Mouse (Mus musculus) G1E (cell line): ENCODE measurements around the gene Cog4. TPM values are rescaled to one million over a fixed set of nuclear protein-coding genes. Genes with fewer than 3 reads are reported as not detected.

Source experiments
- ATAC-seq: 2 replicates; pipeline ENCODE4 v1.8.0; 2016; ENCODE audit warnings: mild to moderate bottlenecking; ENCODE audit not compliant: insufficient number of reproducible peaks, poor library complexity, low FRiP score, severe bottlenecking; ENCODE audit errors: extremely low read depth
- DNase-seq: peaks from one replicate; pipeline ENCODE4 v3.0.0; 2012; ENCODE audit warnings: low spot score
- H3K27me3 ChIP-seq: 2 replicates; pipeline ENCODE4 v1.6.1; 2012; ENCODE audit warnings: mild to moderate bottlenecking, low read length, inconsistent platforms; ENCODE audit not compliant: insufficient read depth
- H3K36me3 ChIP-seq: replicated peaks from 2 replicates; pipeline ENCODE3; 2012; ENCODE audit warnings: mild to moderate bottlenecking, inconsistent platforms
- H3K4me1 ChIP-seq: 2 replicates; pipeline ENCODE4 v1.6.1; 2012; ENCODE audit warnings: low read depth, low read length, inconsistent platforms, mixed read lengths; ENCODE audit not compliant: insufficient read depth
- H3K4me3 ChIP-seq: 2 replicates; pipeline ENCODE4 v1.5.1; 2012; ENCODE audit warnings: low read depth, mild to moderate bottlenecking, inconsistent platforms, low read length, moderate library complexity, mixed read lengths
- H3K9me3 ChIP-seq: replicated peaks from 2 replicates; pipeline ENCODE4 v1.6.1; 2012; ENCODE audit warnings: inconsistent platforms
- CTCF ChIP-seq: IDR thresholded peaks from 2 replicates; pipeline ENCODE4 v1.5.1; 2012; ENCODE audit warnings: low read depth, low read length, inconsistent platforms, mixed read lengths
- GATA1 ChIP-seq: IDR thresholded peaks from 2 replicates; pipeline ENCODE4 v1.6.1; 2012; ENCODE audit warnings: borderline replicate concordance, low read length, inconsistent platforms, mixed read lengths
- GATA2 ChIP-seq: IDR thresholded peaks from 2 replicates; pipeline ENCODE4 v1.6.1; 2012; ENCODE audit warnings: low read depth, low read length, inconsistent platforms, borderline replicate concordance
- POLR2AphosphoS5 ChIP-seq: IDR thresholded peaks from 2 replicates; pipeline ENCODE4 v1.6.1; 2012; ENCODE audit warnings: low read depth, low read length, inconsistent platforms; ENCODE audit not compliant: insufficient replicate concordance
- TAL1 ChIP-seq: conservative IDR thresholded peaks from 2 replicates; pipeline ENCODE4 v1.6.1; 2012; ENCODE audit warnings: low read depth, low read length, inconsistent platforms, mixed read lengths
- polyA plus RNA-seq: library from polyadenylated mRNA; stranded (reverse); fragments of >175 nt; gene quantifications from 2 replicates; pipeline ENCODE4 v1.2.3, GENCODE M21; 2012
- total RNA-seq, 2 experiments: library from RNA; stranded (forward) in 1 of 2; stranded (reverse) in 1 of 2; fragments of 200-1000 nt in 1 of 2; fragments of >200 nt in 1 of 2; fragmentation: Nextera tagmentation in 1 of 2; gene quantifications; 2 replicates each; pipeline ENCODE4 v1.2.3; 2014 to 2017

The Cog4 gene
- total and polyA plus RNA-seq, 3 experiments, result 20.2 to 45.6 (median 32.8) TPM

GRCm38 (mm10) chr8:110812349-110813080 lies 33.9 kb upstream of the Cog4 start:
- TF ChIP-seq GATA2 (no peak), TAL1 (no peak), CTCF (no peak), POLR2AphosphoS5 (no peak), GATA1 (no peak)
- no peaks in the 10 kb centered on the region for H3K9me3 ChIP-seq
- no peak for ATAC-seq
- no peak overlapping the region for H3K4me3 ChIP-seq
- peaks cover 17% of the 10 kb centered on the region for H3K4me1 ChIP-seq
- peaks cover 92% of the 10 kb centered on the region for H3K36me3 ChIP-seq
- DNase-seq, result no peak
- H3K27me3 ChIP-seq, result no peaks in the 10 kb centered on the region

GRCm38 (mm10) chr8:110813081-110813812 lies 33.2 kb upstream of the Cog4 start:
- no peaks in the 10 kb centered on the region for H3K27me3 ChIP-seq
- no peaks in the 10 kb centered on the region for H3K9me3 ChIP-seq
- TF ChIP-seq GATA1 (no peak), GATA2 (no peak), CTCF (no peak), POLR2AphosphoS5 (no peak), TAL1 (no peak)
- DNase-seq (no peak), ATAC-seq (no peak)
- H3K4me3 ChIP-seq, result no peak overlapping the region
- H3K36me3 ChIP-seq, result peaks cover 100% of the 10 kb centered on the region
- peaks cover 17% of the 10 kb centered on the region for H3K4me1 ChIP-seq

- no peaks in the 10 kb centered on the region for H3K27me3 ChIP-seq
- peaks cover 100% of the 10 kb centered on the region for H3K36me3 ChIP-seq
- H3K4me3 ChIP-seq, result no peak overlapping the region
- no peaks in the 10 kb centered on the region for H3K9me3 ChIP-seq
- DNase-seq (no peak), ATAC-seq (no peak)
- TF ChIP-seq GATA2 (no peak), POLR2AphosphoS5 (no peak)
- peaks cover 20% of the 10 kb centered on the region for H3K4me1 ChIP-seq
Observed at GRCm38 (mm10) chr8:110815308-110815707, 31.1 kb upstream of the Cog4 start.

- Histone ChIP-seq H3K27me3 (no peaks in the 10 kb centered on the region), H3K9me3 (no peaks in the 10 kb centered on the region), H3K4me1 (peaks cover 20% of the 10 kb centered on the region), H3K4me3 (no peak overlapping the region), H3K36me3 (peaks cover 100% of the 10 kb centered on the region)
- DNase-seq (no peak), ATAC-seq (no peak)
- no peak for TF ChIP-seq CTCF
- TF ChIP-seq TAL1, result no peak
- TF ChIP-seq POLR2AphosphoS5, result no peak
- no peak for TF ChIP-seq GATA2
- no peak for TF ChIP-seq GATA1
Observed at GRCm38 (mm10) chr8:110816990-110817389, 29.4 kb upstream of the Cog4 start.

- Histone ChIP-seq H3K27me3 (no peaks in the 10 kb centered on the region), H3K9me3 (no peaks in the 10 kb centered on the region), H3K36me3 (peaks cover 100% of the 10 kb centered on the region), H3K4me1 (peaks cover 16% of the 10 kb centered on the region), H3K4me3 (no peak overlapping the region)
- ATAC-seq (no peak), DNase-seq (no peak)
- TF ChIP-seq CTCF (no peak), POLR2AphosphoS5 (no peak), GATA1 (no peak), TAL1 (no peak), GATA2 (no peak)
Observed at GRCm38 (mm10) chr8:110818593-110818992, 27.8 kb upstream of the Cog4 start.

- H3K4me1 ChIP-seq, result peaks cover 17% of the 10 kb centered on the region
- H3K27me3 ChIP-seq, result no peaks in the 10 kb centered on the region
- DNase-seq, result no peak
- no peak for ATAC-seq
- H3K36me3 ChIP-seq, result peaks cover 100% of the 10 kb centered on the region
- no peaks in the 10 kb centered on the region for H3K9me3 ChIP-seq
- H3K4me3 ChIP-seq, result no peak overlapping the region
- TF ChIP-seq TAL1 (no peak), CTCF (no peak), GATA1 (no peak), POLR2AphosphoS5 (no peak), GATA2 (no peak)
Observed at GRCm38 (mm10) chr8:110820257-110820656, 26.1 kb upstream of the Cog4 start.
